Mouse (Mus musculus) heart, adult 2 months (tissue): ENCODE data around the gene Il22ra1. TPM values are rescaled to one million over a fixed set of nuclear protein-coding genes. Genes with fewer than 3 reads are reported as not detected.

ENCODE experiments used
- DNase-seq, 2 experiments: peaks; one replicate each; pipeline ENCODE4 v3.0.0; 2021
- H3K27ac ChIP-seq: fragments of 200-600 bp; 2 replicates; pipeline ENCODE4 v1.8.1; 2022
- H3K27me3 ChIP-seq: fragments of 200-500 bp; 2 replicates; pipeline ENCODE4 v1.6.1; 2012; ENCODE audit warnings: mild to moderate bottlenecking, low read length, inconsistent platforms, mixed read lengths; ENCODE audit not compliant: control insufficient read depth, insufficient read depth
- H3K36me3 ChIP-seq: fragments of 200-500 bp; 2 replicates; pipeline ENCODE4 v1.6.1; 2012; ENCODE audit warnings: low read length, inconsistent platforms; ENCODE audit not compliant: control insufficient read depth, insufficient read depth
- H3K4me1 ChIP-seq: fragments of 200-500 bp; 2 replicates; pipeline ENCODE4 v1.6.1; 2011; ENCODE audit warnings: low read length; ENCODE audit not compliant: control insufficient read depth, insufficient read depth
- H3K4me3 ChIP-seq: fragments of 200-600 bp; 2 replicates; pipeline ENCODE4 v1.8.1; 2022
- H3K79me2 ChIP-seq: fragments of 200-500 bp; replicated peaks from 2 replicates; pipeline ENCODE4 v1.6.1; 2012; ENCODE audit warnings: mild to moderate bottlenecking, inconsistent platforms, low read length, moderate library complexity, mixed read lengths; ENCODE audit not compliant: control insufficient read depth, insufficient read depth
- H3K9ac ChIP-seq: fragments of 200-500 bp; 2 replicates; pipeline ENCODE4 v1.6.1; 2012; ENCODE audit warnings: low read depth, mild to moderate bottlenecking, control low read depth, inconsistent platforms, low read length, mixed read lengths
- CTCF ChIP-seq: fragments of 200-600 bp; IDR thresholded peaks from 2 replicates; pipeline ENCODE4 v1.8.1; 2022; ENCODE audit warnings: antibody characterized with exemption, mild to moderate bottlenecking, moderate library complexity
- EP300 ChIP-seq: fragments of 200-500 bp; IDR thresholded peaks from 2 replicates; pipeline ENCODE4 v1.6.1; 2011; ENCODE audit warnings: low read depth, low read length, control low read depth; ENCODE audit not compliant: insufficient read depth
- POLR2A ChIP-seq: fragments of 200-500 bp; IDR thresholded peaks from 2 replicates; pipeline ENCODE4 v1.6.1; 2011; ENCODE audit warnings: mild to moderate bottlenecking, low read depth, low read length, control low read depth; ENCODE audit not compliant: insufficient read depth
- WGBS: fragments of 180-500 bp; shearing (Covaris S2); methylation state at CpG from one replicate; pipeline ENCODE4 v1.1.7; 2018; 5-methylcytosine and 5-hydroxymethylcytosine counted together
- intact Hi-C: fragments of 180-260 bp; cut with DNase I; formaldehyde crosslinking; loops from one replicate; pipeline ENCODE4 v1.15.1; 2025
- polyA plus RNA-seq: library from polyadenylated mRNA; depleted of rRNA; stranded (reverse); fragments of >200 nt; gene quantifications from 2 replicates; pipeline ENCODE4 v1.2.3, GENCODE M21; 2012
- total RNA-seq, 2 experiments: library from RNA; stranded (reverse); gene quantifications; 2 replicates each; pipeline ENCODE4 v1.2.3; 2021

Il22ra1 gene
- total and polyA plus RNA-seq, 3 experiments: 0.23 to 0.42 (median 0.30) TPM

- no peaks in the 10 kb centered on the region for H3K36me3 ChIP-seq
- H3K4me3 ChIP-seq: no peak overlapping the region
- no peaks in the 10 kb centered on the region for H3K4me1 ChIP-seq
- 78% methylated on average over 8 of the region's 8 CpGs for WGBS
- H3K27me3 ChIP-seq: no peaks in the 10 kb centered on the region
- TF ChIP-seq CTCF: no peak
- TF ChIP-seq EP300: no peak
- DNase-seq: no peak
- H3K27ac ChIP-seq: no peak overlapping the region
- no peaks in the 10 kb centered on the region for H3K79me2 ChIP-seq
- no peak overlapping the region for H3K9ac ChIP-seq
- intact Hi-C loops: no loop called here
These were observed 22.9 kb downstream of the Il22ra1 start for GRCm38 (mm10) chr4:135750896-135751295.

- 64% methylated on average over 7 of the region's 7 CpGs for WGBS
- intact Hi-C loops: no loop called here
These were observed 24.3 kb downstream of the Il22ra1 start for GRCm38 (mm10) chr4:135752106-135752778.

GRCm38 (mm10) chr4:135752779-135753164 lies 24.8 kb downstream of the Il22ra1 start:
- Histone ChIP-seq H3K79me2 (no peaks in the 10 kb centered on the region), H3K4me3 (no peak overlapping the region), H3K9ac (no peak overlapping the region), H3K27ac (no peak overlapping the region), H3K36me3 (no peaks in the 10 kb centered on the region), H3K4me1 (no peaks in the 10 kb centered on the region), H3K27me3 (no peaks in the 10 kb centered on the region)
- intact Hi-C loops: no loop called here
- WGBS: 77% methylated on average over 8 of the region's 8 CpGs
- DNase-seq: no peak
- TF ChIP-seq POLR2A: no peak
- TF ChIP-seq EP300: no peak
- TF ChIP-seq CTCF: no peak

More at GRCm38 (mm10) chr4:135752106-135752778, 24.3 kb downstream of the Il22ra1 start:
- Histone ChIP-seq H3K9ac (no peak overlapping the region), H3K79me2 (no peaks in the 10 kb centered on the region), H3K4me3 (no peak overlapping the region), H3K27me3 (no peaks in the 10 kb centered on the region), H3K36me3 (no peaks in the 10 kb centered on the region), H3K4me1 (no peaks in the 10 kb centered on the region), H3K27ac (no peak overlapping the region)
- DNase-seq: no peak
- TF ChIP-seq CTCF (no peak), EP300 (no peak), POLR2A (no peak)

GRCm38 (mm10) chr4:135758331-135758730 lies 30.4 kb downstream of the Il22ra1 start:
- no peak overlapping the region for H3K9ac ChIP-seq
- H3K79me2 ChIP-seq: no peaks in the 10 kb centered on the region
- no peak overlapping the region for H3K4me3 ChIP-seq
- WGBS: 45% methylated on average over 4 of the region's 4 CpGs
- DNase-seq: no peak
- no peaks in the 10 kb centered on the region for H3K4me1 ChIP-seq
- H3K36me3 ChIP-seq: no peaks in the 10 kb centered on the region
- intact Hi-C loops: loop anchor here (1.0 kb wide), 1 partner anchor 49 kb away; no protein-coding TSS in a partner anchor
- H3K27me3 ChIP-seq: no peaks in the 10 kb centered on the region
- no peak overlapping the region for H3K27ac ChIP-seq
- peak; percentile 58 for TF ChIP-seq CTCF
- no peak for TF ChIP-seq EP300
- TF ChIP-seq POLR2A: no peak

DNA sequence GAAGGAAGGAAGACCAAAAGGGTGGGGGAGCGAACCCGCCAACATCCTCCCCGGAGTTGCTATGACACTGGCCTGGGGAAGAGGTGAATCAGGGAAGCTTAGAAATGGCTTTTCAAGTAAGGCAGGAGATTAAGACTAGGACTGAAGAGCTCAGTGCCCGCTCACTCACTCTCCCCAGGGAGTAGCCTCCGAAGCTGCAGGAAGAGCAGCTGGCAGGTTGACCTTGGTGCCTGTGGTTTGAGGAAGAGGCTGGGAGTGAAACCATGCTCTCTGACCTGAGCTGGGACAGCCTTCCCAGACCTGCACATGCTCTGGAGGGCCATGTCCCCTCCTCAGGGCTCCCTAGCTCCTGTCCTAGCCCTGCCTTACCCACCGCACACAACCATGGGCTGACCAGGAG lies 30.9 kb downstream of the Il22ra1 start:
- TF ChIP-seq CTCF (no peak), POLR2A (no peak)

DNA sequence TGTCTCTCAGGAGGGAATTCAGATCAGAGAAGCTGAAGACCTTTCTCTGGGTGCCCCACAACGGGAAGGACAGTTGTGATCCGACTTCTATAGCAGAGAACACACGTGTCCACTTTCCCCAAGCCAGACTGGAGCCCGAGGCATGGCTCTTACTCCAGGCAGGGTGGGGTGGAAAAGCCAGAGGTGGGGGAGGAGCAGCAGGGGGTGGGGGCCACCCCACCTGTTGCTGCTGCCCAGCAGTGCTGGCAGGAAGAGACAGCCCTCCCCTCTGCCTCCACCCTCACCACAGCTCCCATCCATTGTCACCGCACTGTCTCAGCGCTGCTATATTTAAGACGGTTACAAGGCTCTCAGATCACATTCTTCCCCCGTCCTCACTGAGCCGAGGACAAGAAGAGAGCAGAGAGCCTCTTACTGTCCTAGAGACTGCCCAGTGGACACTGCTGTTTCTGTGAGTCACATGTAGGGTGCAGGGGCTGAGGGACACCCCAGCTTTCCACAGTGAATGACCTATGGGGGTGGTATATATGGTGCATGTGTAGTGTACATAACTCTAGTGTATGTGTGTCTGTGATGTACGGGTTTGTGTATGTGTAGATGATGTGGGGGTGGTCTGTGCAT lies 31.5 kb downstream of the Il22ra1 start, which contains the start of gene Myom3:
Myom3 (plus strand) TSS at position 360 of the 621 bp plus-strand sequence.
- Histone ChIP-seq H3K27me3 (no peaks in the 10 kb centered on the region), H3K4me1 (no peaks in the 10 kb centered on the region), H3K27ac (no peak within 1 kb of the TSS), H3K36me3 (no peaks in the 10 kb centered on the region), H3K79me2 (no peaks in the 10 kb centered on the region), H3K9ac (no peak within 1 kb of the TSS), H3K4me3 (no peak within 1 kb of the TSS)
- intact Hi-C loops: no loop called here
- WGBS: 46% methylated on average over 10 of the region's 10 CpGs
- DNase-seq: no peak
- TF ChIP-seq POLR2A (no peak), CTCF (no peak), EP300 (no peak)

More for the DNA sequence above, 30.9 kb downstream of the Il22ra1 start:
- Histone ChIP-seq H3K4me1 (no peaks in the 10 kb centered on the region), H3K27me3 (no peaks in the 10 kb centered on the region), H3K9ac (no peak overlapping the region), H3K79me2 (no peaks in the 10 kb centered on the region), H3K4me3 (no peak overlapping the region), H3K27ac (no peak overlapping the region), H3K36me3 (no peaks in the 10 kb centered on the region)
- 53% methylated on average over 6 of the region's 6 CpGs for WGBS
- DNase-seq: no peak
- intact Hi-C loops: loop anchor here (1.0 kb wide), 1 partner anchor 50 kb away; no protein-coding TSS in a partner anchor
